Mouse (Mus musculus): ENCODE results near the gene Ippk.

DNA sequence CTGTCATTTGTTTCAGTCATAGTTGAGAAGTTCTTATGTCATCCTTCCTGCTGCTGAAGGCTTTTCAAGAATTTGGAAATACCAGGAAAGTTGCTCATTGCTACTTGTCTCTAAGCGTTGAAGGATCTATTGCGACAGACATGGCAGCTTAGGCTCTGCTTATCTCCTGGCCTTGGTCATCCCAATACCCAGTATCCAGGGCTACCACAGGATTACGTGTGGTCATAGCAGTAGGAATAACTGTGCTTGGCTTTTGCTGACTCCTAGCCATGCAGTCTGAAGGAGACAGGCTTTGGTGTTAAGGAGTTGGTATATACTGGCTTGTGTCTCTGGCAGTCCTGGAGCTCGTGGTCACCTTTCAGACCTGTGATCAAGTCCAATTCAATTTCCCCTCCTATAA lies 39.2 kb downstream of the Ippk start:
- TF ChIP-seq CTCF (IDR thresholded peaks at IDR 0.05; ENCODE audit: borderline replicate concordance, control insufficient read depth, extremely low read depth, insufficient read depth, low read length, poor library complexity): no peak
- no peak for TF ChIP-seq POLR2A (IDR thresholded peaks at IDR 0.05; ENCODE audit: control insufficient read depth, extremely low read depth, insufficient read depth, low read length, poor library complexity)

Measured in thymus, adult 2 months (tissue).